In genomic region chr4:126068842-126069241, GRCm38 (mm10) we compare ENCODE assay signal across 16 mouse cellular contexts.
"Had no signal": no experiment of that assay in that cellular context is flagged by ENCODE, and none has a peak within 500 bp of the region (broad histone marks: within the 10 kb centered on the region; RNA-seq: fewer than 3 reads in every experiment).

No protein-coding gene starts in this region.

- H3K4me2 ChIP-seq: neural tube, embryonic 13.5 days; neural tube, embryonic 15.5 days; stomach, embryonic 15.5 days had no signal

- DNase-seq: retina, postnatal 1 day; right cerebral cortex, adult 18-20 months; right cerebral cortex, postnatal 14 days; right cerebral cortex, postnatal 25 days; right cerebral cortex, postnatal 4 days; spleen, adult 18-20 months; thymus, adult 18-20 months; thymus, adult 2 months; thymus, postnatal 14 days; thymus, postnatal 25 days; thymus, postnatal 36 days; thymus, postnatal 4 days had no signal

- H3K4me1 ChIP-seq: neural tube, embryonic 13.5 days; neural tube, embryonic 15.5 days; stomach, embryonic 15.5 days had no signal

- H3K9me3 ChIP-seq: neural tube, embryonic 13.5 days; neural tube, embryonic 15.5 days; stomach, embryonic 15.5 days had no signal

- H3K27me3 ChIP-seq: neural tube, embryonic 13.5 days; neural tube, embryonic 15.5 days; stomach, embryonic 15.5 days had no signal

- H3K9ac ChIP-seq: neural tube, embryonic 13.5 days; neural tube, embryonic 15.5 days; stomach, embryonic 15.5 days had no signal

- H3K36me3 ChIP-seq: stomach, embryonic 15.5 days had no signal

- H3K4me3 ChIP-seq: neural tube, embryonic 13.5 days; neural tube, embryonic 15.5 days; stomach, embryonic 15.5 days had no signal

- H3K27ac ChIP-seq: neural tube, embryonic 13.5 days; neural tube, embryonic 15.5 days; stomach, embryonic 15.5 days; stomach, postnatal 0 days had no signal
